Mouse (Mus musculus) embryonic facial prominence, embryonic 14.5 days (tissue): ENCODE results near the gene Ahnak. TPM values are rescaled to one million over a fixed set of nuclear protein-coding genes. Genes with fewer than 3 reads are reported as not detected.
"Not testable (repeated sequence)": the region's sequence is repeated elsewhere in the genome, so short reads cannot be mapped to it uniquely, and the experiment has no call there.

Experiments used
- ATAC-seq: fragments of 200-750 bp; cut with Nextera tagmentation; 2 replicates; pipeline ENCODE4 v1.8.0; 2017; ENCODE audit warnings: low read depth, moderate number of reproducible peaks, moderate TSS enrichment
- DNase-seq: peaks from one replicate; pipeline ENCODE4 v3.0.0-alpha.2; 2015; ENCODE audit warnings: low spot score
- H3K27ac ChIP-seq: fragments of 300-500 bp; sonication (generic); replicated peaks from 2 replicates; pipeline ENCODE4 v1.5.1; 2014; ENCODE audit warnings: low read depth, mild to moderate bottlenecking, low read length, moderate library complexity
- H3K27me3 ChIP-seq: fragments of 300-500 bp; sonication (generic); replicated peaks from 2 replicates; pipeline ENCODE4 v1.6.1; 2014; ENCODE audit warnings: low read length; ENCODE audit not compliant: control insufficient read depth, insufficient read depth
- H3K36me3 ChIP-seq: fragments of 300-500 bp; sonication (generic); 2 replicates; pipeline ENCODE4 v1.6.1; 2014; ENCODE audit warnings: low read length, mixed read lengths; ENCODE audit not compliant: control insufficient read depth, insufficient read depth
- H3K4me1 ChIP-seq: fragments of 300-500 bp; sonication (generic); 2 replicates; pipeline ENCODE4 v1.6.1; 2014; ENCODE audit warnings: antibody characterized with exemption, low read length; ENCODE audit not compliant: control insufficient read depth, insufficient read depth
- H3K4me2 ChIP-seq: fragments of 300-500 bp; sonication (generic); 2 replicates; pipeline ENCODE4 v1.6.1; 2014; ENCODE audit warnings: low read depth, mild to moderate bottlenecking, low read length, moderate library complexity, mixed read lengths
- H3K4me3 ChIP-seq: fragments of 300-500 bp; sonication (generic); 2 replicates; pipeline ENCODE4 v1.5.1; 2014; ENCODE audit warnings: low read depth, mild to moderate bottlenecking, low read length
- H3K9ac ChIP-seq: fragments of 300-500 bp; sonication (generic); 2 replicates; pipeline ENCODE4 v1.6.1; 2014; ENCODE audit warnings: low read depth, mild to moderate bottlenecking, low read length, moderate library complexity, mixed read lengths
- H3K9me3 ChIP-seq: fragments of 300-500 bp; sonication (generic); 2 replicates; pipeline ENCODE4 v1.6.1; 2016; ENCODE audit warnings: low read length; ENCODE audit not compliant: control insufficient read depth
- WGBS: fragments of 180-500 bp; shearing (Covaris S2); extraction: QIAGEN DNeasy Blood & Tissue Kit; methylation state at CpG from one replicate; pipeline ENCODE4 v1.1.7; 2014; 5-methylcytosine and 5-hydroxymethylcytosine counted together
- polyA plus RNA-seq: library from polyadenylated mRNA; unstranded; fragments of >200 nt; fragmentation: Nextera tagmentation; extraction: Ambion mirVana; gene quantifications from 2 replicates; pipeline ENCODE4 v1.2.1, GENCODE M21; 2014

Ahnak gene
- polyA plus RNA-seq, 1 experiment from 2014 or later = 57.6 TPM

- WGBS = 17% methylated on average over 1 of the region's 1 CpGs
- no peaks in the 10 kb centered on the region for H3K36me3 ChIP-seq
- no peak overlapping the region for H3K4me3 ChIP-seq
- peak; percentile 62 for DNase-seq
- no peaks in the 10 kb centered on the region for H3K9me3 ChIP-seq
- H3K4me2 ChIP-seq = no peak overlapping the region
- H3K4me1 ChIP-seq = peaks cover 2% of the 10 kb centered on the region
- no peak overlapping the region for H3K27ac ChIP-seq
- H3K27me3 ChIP-seq = no peaks in the 10 kb centered on the region
- no peak overlapping the region for H3K9ac ChIP-seq
- ATAC-seq = no peak
Observed at GRCm38 (mm10) chr19:9047946-9048387, 58.9 kb downstream of the Ahnak start.

GRCm38 (mm10) chr19:9048981-9049687 is 60.0 kb downstream of the Ahnak start:
- WGBS = 83% methylated on average over 4 of the region's 4 CpGs

GRCm38 (mm10) chr19:9050294-9051229 is 61.5 kb downstream of the Ahnak start:
- no peak overlapping the region for H3K27ac ChIP-seq
- no peak overlapping the region for H3K9ac ChIP-seq
- H3K36me3 ChIP-seq = no peaks in the 10 kb centered on the region
- 73% methylated on average over 9 of the region's 9 CpGs for WGBS
- ATAC-seq = no peak
- H3K4me1 ChIP-seq = peaks cover 8% of the 10 kb centered on the region
- no peak for DNase-seq
- H3K4me2 ChIP-seq = no peak overlapping the region
- no peaks in the 10 kb centered on the region for H3K9me3 ChIP-seq
- no peak overlapping the region for H3K4me3 ChIP-seq
- H3K27me3 ChIP-seq = no peaks in the 10 kb centered on the region

More at GRCm38 (mm10) chr19:9048981-9049687, 60.0 kb downstream of the Ahnak start:
- Histone ChIP-seq H3K27ac (no peak overlapping the region), H3K4me3 (no peak overlapping the region), H3K27me3 (no peaks in the 10 kb centered on the region), H3K9ac (no peak overlapping the region), H3K36me3 (no peaks in the 10 kb centered on the region), H3K9me3 (no peaks in the 10 kb centered on the region), H3K4me2 (no peak overlapping the region), H3K4me1 (peaks cover 8% of the 10 kb centered on the region)
- no peak for DNase-seq
- ATAC-seq = no peak

GRCm38 (mm10) chr19:9051985-9052384 is 62.9 kb downstream of the Ahnak start:
- not testable (repeated sequence) for DNase-seq, H3K4me1 ChIP-seq, H3K9ac ChIP-seq, H3K9me3 ChIP-seq, H3K27ac ChIP-seq, H3K36me3 ChIP-seq, H3K4me2 ChIP-seq, ATAC-seq, H3K4me3 ChIP-seq, H3K27me3 ChIP-seq
- WGBS = 87% methylated on average over 4 of the region's 4 CpGs

GRCm38 (mm10) chr19:9052803-9053431 is 63.8 kb downstream of the Ahnak start:
- H3K9me3 ChIP-seq = no peaks in the 10 kb centered on the region
- 28% methylated on average over 6 of the region's 6 CpGs for WGBS
- H3K27me3 ChIP-seq = no peaks in the 10 kb centered on the region
- DNase-seq = peak; percentile 78
- H3K4me2 ChIP-seq = no peak overlapping the region
- peak overlapping the region; percentile 35 for H3K27ac ChIP-seq
- H3K36me3 ChIP-seq = no peaks in the 10 kb centered on the region
- H3K4me1 ChIP-seq = peaks cover 8% of the 10 kb centered on the region
- no peak overlapping the region for H3K4me3 ChIP-seq
- H3K9ac ChIP-seq = no peak overlapping the region
- ATAC-seq = peak; percentile 91

GRCm38 (mm10) chr19:9055153-9055552 is 66.1 kb downstream of the Ahnak start:
- ATAC-seq (no peak), DNase-seq (peak; percentile 67)
- Histone ChIP-seq H3K27me3 (no peaks in the 10 kb centered on the region), H3K4me1 (peaks cover 8% of the 10 kb centered on the region), H3K4me2 (no peak overlapping the region), H3K9me3 (no peaks in the 10 kb centered on the region), H3K36me3 (no peaks in the 10 kb centered on the region), H3K4me3 (no peak overlapping the region), H3K9ac (no peak overlapping the region), H3K27ac (no peak overlapping the region)
- 24% methylated on average over 2 of the region's 2 CpGs for WGBS

GRCm38 (mm10) chr19:9055703-9056355 is 66.7 kb downstream of the Ahnak start:
- Histone ChIP-seq H3K27me3 (no peaks in the 10 kb centered on the region), H3K27ac (no peak overlapping the region), H3K36me3 (no peaks in the 10 kb centered on the region), H3K9me3 (no peaks in the 10 kb centered on the region), H3K4me3 (no peak overlapping the region), H3K4me1 (peaks cover 8% of the 10 kb centered on the region), H3K4me2 (no peak overlapping the region), H3K9ac (no peak overlapping the region)
- DNase-seq (no peak), ATAC-seq (no peak)
- WGBS = 90% methylated on average over 4 of the region's 4 CpGs

GRCm38 (mm10) chr19:9057679-9058078 is 68.6 kb downstream of the Ahnak start:
- Histone ChIP-seq H3K9me3 (no peaks in the 10 kb centered on the region), H3K27me3 (no peaks in the 10 kb centered on the region), H3K36me3 (no peaks in the 10 kb centered on the region), H3K4me1 (peaks cover 8% of the 10 kb centered on the region), H3K4me3 (no peak overlapping the region), H3K4me2 (no peak overlapping the region), H3K9ac (no peak overlapping the region), H3K27ac (no peak overlapping the region)
- DNase-seq = no peak
- no peak for ATAC-seq
